Mouse (Mus musculus): ENCODE data around the gene Fggy. TPM values are rescaled to one million over a fixed set of nuclear protein-coding genes. Genes with fewer than 3 reads are reported as not detected.

Gene Fggy
- polyA plus RNA-seq, 1 experiment from 2014 or later: 30.0 TPM

GRCm38 (mm10) chr4:95819650-95820049 lies 262.3 kb downstream of the Fggy start:
- H3K9me3 ChIP-seq (replicated peaks): no peaks in the 10 kb centered on the region
- H3K9ac ChIP-seq: no peak overlapping the region
- H3K27ac ChIP-seq: no peak overlapping the region
- H3K4me1 ChIP-seq: no peaks in the 10 kb centered on the region
- H3K4me2 ChIP-seq: no peak overlapping the region
- no peak for ATAC-seq (replicated peaks; ENCODE audit: low FRiP score)
- WGBS: 71% methylated on average over 2 of the region's 2 CpGs
- no peak overlapping the region for H3K4me3 ChIP-seq (replicated peaks)
- no peaks in the 10 kb centered on the region for H3K36me3 ChIP-seq
- H3K27me3 ChIP-seq: no peaks in the 10 kb centered on the region

GRCm38 (mm10) chr4:95821906-95822579 lies 264.7 kb downstream of the Fggy start:
- Histone ChIP-seq H3K4me1 (no peaks in the 10 kb centered on the region), H3K4me2 (no peak overlapping the region), H3K36me3 (no peaks in the 10 kb centered on the region), H3K27me3 (no peaks in the 10 kb centered on the region), H3K9ac (no peak overlapping the region), H3K4me3 (replicated peaks) (no peak overlapping the region), H3K9me3 (replicated peaks) (no peaks in the 10 kb centered on the region), H3K27ac (no peak overlapping the region)
- 65% methylated on average over 3 of the region's 3 CpGs for WGBS
- no peak for ATAC-seq (replicated peaks; ENCODE audit: low FRiP score)

- Histone ChIP-seq H3K9me3 (replicated peaks) (no peaks in the 10 kb centered on the region), H3K36me3 (no peaks in the 10 kb centered on the region)
Measured at GRCm38 (mm10) chr4:95828164-95828563, 270.9 kb downstream of the Fggy start.

GRCm38 (mm10) chr4:95830320-95830719 lies 273.0 kb downstream of the Fggy start:
- no peak for ATAC-seq (replicated peaks; ENCODE audit: low FRiP score)
- WGBS: 80% methylated on average over 2 of the region's 2 CpGs
- Histone ChIP-seq H3K4me2 (no peak overlapping the region), H3K4me1 (peaks cover 5% of the 10 kb centered on the region; the same call in 1 of the 2 replicates), H3K9ac (no peak overlapping the region), H3K4me3 (replicated peaks) (no peak overlapping the region), H3K27ac (no peak overlapping the region), H3K9me3 (replicated peaks) (no peaks in the 10 kb centered on the region), H3K27me3 (no peaks in the 10 kb centered on the region), H3K36me3 (no peaks in the 10 kb centered on the region)

More at GRCm38 (mm10) chr4:95828164-95828563, 270.9 kb downstream of the Fggy start:
- H3K4me3 ChIP-seq (replicated peaks): no peak overlapping the region
- no peak overlapping the region for H3K9ac ChIP-seq
- no peak overlapping the region for H3K27ac ChIP-seq
- ATAC-seq (replicated peaks; ENCODE audit: low FRiP score): no peak
- H3K27me3 ChIP-seq: no peaks in the 10 kb centered on the region
- H3K4me1 ChIP-seq: peaks cover 5% of the 10 kb centered on the region; the same call in 1 of the 2 replicates
- no peak overlapping the region for H3K4me2 ChIP-seq
- WGBS: 92% methylated on average over 4 of the region's 4 CpGs

- Histone ChIP-seq H3K36me3 (no peaks in the 10 kb centered on the region), H3K4me2 (no peak overlapping the region), H3K27ac (peak overlapping the region; percentile 64; the same call in 1 of the 2 replicates), H3K9ac (no peak overlapping the region), H3K27me3 (no peaks in the 10 kb centered on the region), H3K9me3 (replicated peaks) (no peaks in the 10 kb centered on the region), H3K4me3 (replicated peaks) (no peak overlapping the region), H3K4me1 (no peaks in the 10 kb centered on the region)
- WGBS: 55% methylated on average over 1 of the region's 1 CpGs
- peak; percentile 76; the same call in 1 of the 2 replicates for ATAC-seq (replicated peaks; ENCODE audit: low FRiP score)
Measured at GRCm38 (mm10) chr4:95839860-95840259, 282.6 kb downstream of the Fggy start.

GRCm38 (mm10) chr4:95840389-95841053 lies 283.2 kb downstream of the Fggy start:
- 80% methylated on average over 6 of the region's 6 CpGs for WGBS
- Histone ChIP-seq H3K36me3 (no peaks in the 10 kb centered on the region), H3K4me1 (peaks cover 2% of the 10 kb centered on the region), H3K27me3 (no peaks in the 10 kb centered on the region), H3K27ac (no peak overlapping the region), H3K9ac (no peak overlapping the region), H3K9me3 (replicated peaks) (no peaks in the 10 kb centered on the region), H3K4me3 (replicated peaks) (no peak overlapping the region), H3K4me2 (no peak overlapping the region)
- ATAC-seq (replicated peaks; ENCODE audit: low FRiP score): no peak

GRCm38 (mm10) chr4:95845981-95846617 lies 288.8 kb downstream of the Fggy start:
- Histone ChIP-seq H3K27me3 (no peaks in the 10 kb centered on the region), H3K9me3 (replicated peaks) (no peaks in the 10 kb centered on the region), H3K4me1 (peaks cover 18% of the 10 kb centered on the region), H3K9ac (no peak overlapping the region), H3K4me2 (no peak overlapping the region), H3K36me3 (no peaks in the 10 kb centered on the region), H3K4me3 (replicated peaks) (no peak overlapping the region), H3K27ac (peak overlapping the region; percentile 67)
- peak; percentile 52; the same call in 1 of the 2 replicates for ATAC-seq (replicated peaks; ENCODE audit: low FRiP score)
- WGBS: 38% methylated on average over 6 of the region's 6 CpGs

GRCm38 (mm10) chr4:95847219-95847618 lies 289.9 kb downstream of the Fggy start:
- Histone ChIP-seq H3K4me2 (no peak overlapping the region), H3K9ac (no peak overlapping the region), H3K36me3 (no peaks in the 10 kb centered on the region), H3K4me1 (peaks cover 18% of the 10 kb centered on the region), H3K9me3 (replicated peaks) (no peaks in the 10 kb centered on the region), H3K27ac (peak overlapping the region; percentile 67; the same call in 1 of the 2 replicates), H3K27me3 (no peaks in the 10 kb centered on the region), H3K4me3 (replicated peaks) (no peak overlapping the region)
- no peak; the same call in 1 of the 2 replicates for ATAC-seq (replicated peaks; ENCODE audit: low FRiP score)

GRCm38 (mm10) chr4:95847664-95848063 lies 290.4 kb downstream of the Fggy start:
- H3K36me3 ChIP-seq: no peaks in the 10 kb centered on the region
- peaks cover 18% of the 10 kb centered on the region for H3K4me1 ChIP-seq
- H3K27me3 ChIP-seq: no peaks in the 10 kb centered on the region
- no peak for ATAC-seq (replicated peaks; ENCODE audit: low FRiP score)
- H3K4me3 ChIP-seq (replicated peaks): no peak overlapping the region
- no peak overlapping the region for H3K9ac ChIP-seq
- H3K4me2 ChIP-seq: no peak overlapping the region
- peak overlapping the region; percentile 67; the same call in 1 of the 2 replicates for H3K27ac ChIP-seq
- no peaks in the 10 kb centered on the region for H3K9me3 ChIP-seq (replicated peaks)
- 76% methylated on average over 3 of the region's 3 CpGs for WGBS

GRCm38 (mm10) chr4:95849497-95849896 lies 292.2 kb downstream of the Fggy start:
- Histone ChIP-seq H3K4me1 (peaks cover 22% of the 10 kb centered on the region), H3K9me3 (replicated peaks) (no peaks in the 10 kb centered on the region), H3K27ac (no peak overlapping the region), H3K36me3 (no peaks in the 10 kb centered on the region), H3K9ac (no peak overlapping the region), H3K4me3 (replicated peaks) (no peak overlapping the region), H3K4me2 (no peak overlapping the region), H3K27me3 (no peaks in the 10 kb centered on the region)
- WGBS: 72% methylated on average over 5 of the region's 5 CpGs
- no peak for ATAC-seq (replicated peaks; ENCODE audit: low FRiP score)

GRCm38 (mm10) chr4:95850044-95850739 lies 292.9 kb downstream of the Fggy start:
- Histone ChIP-seq H3K9ac (no peak overlapping the region), H3K36me3 (no peaks in the 10 kb centered on the region), H3K9me3 (replicated peaks) (no peaks in the 10 kb centered on the region), H3K4me2 (no peak overlapping the region), H3K27me3 (no peaks in the 10 kb centered on the region), H3K27ac (no peak overlapping the region), H3K4me1 (peaks cover 22% of the 10 kb centered on the region), H3K4me3 (replicated peaks) (no peak overlapping the region)
- ATAC-seq (replicated peaks; ENCODE audit: low FRiP score): no peak
- WGBS: 86% methylated on average over 6 of the region's 6 CpGs

GRCm38 (mm10) chr4:95852257-95852656 lies 294.9 kb downstream of the Fggy start:
- ATAC-seq (replicated peaks; ENCODE audit: low FRiP score): no peak
- Histone ChIP-seq H3K4me1 (peaks cover 7% of the 10 kb centered on the region; the same call in 1 of the 2 replicates), H3K27me3 (no peaks in the 10 kb centered on the region), H3K4me3 (replicated peaks) (no peak overlapping the region), H3K4me2 (no peak overlapping the region), H3K27ac (no peak overlapping the region), H3K9me3 (replicated peaks) (no peaks in the 10 kb centered on the region), H3K9ac (no peak overlapping the region), H3K36me3 (no peaks in the 10 kb centered on the region)
- 90% methylated on average over 2 of the region's 2 CpGs for WGBS

Measured in kidney, embryonic 15.5 days (tissue).